Mouse (Mus musculus): ENCODE results near the gene Fcgr4. TPM values are rescaled to one million over a fixed set of nuclear protein-coding genes. Genes with fewer than 3 reads are reported as not detected.

Fcgr4 gene
- polyA plus RNA-seq, 1 experiment from 2014 or later = 0.56 TPM

DNA sequence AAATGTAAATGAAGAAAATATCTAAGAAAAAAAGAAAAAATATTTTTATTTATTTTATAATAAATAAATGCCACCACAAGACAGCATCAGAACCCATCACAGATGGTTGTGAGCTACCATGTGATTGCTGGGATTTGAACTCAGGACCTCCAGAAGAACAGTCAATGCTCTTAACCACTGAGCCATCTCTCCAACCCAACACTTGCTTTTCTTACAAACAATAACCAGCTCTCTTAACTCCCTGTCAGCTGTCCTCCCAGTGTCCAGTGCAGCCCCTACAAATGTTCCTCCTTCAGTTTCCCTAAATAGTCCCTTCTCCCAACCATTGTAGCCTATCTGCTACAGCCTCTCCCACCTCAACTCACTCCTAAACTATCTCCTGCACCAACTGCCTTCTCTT is 18.9 kb upstream of the Fcgr4 start:
- H3K27ac ChIP-seq = no peak overlapping the region
- no peaks in the 10 kb centered on the region for H3K27me3 ChIP-seq (ENCODE audit: control insufficient read depth, insufficient read depth, low read length)
- H3K36me3 ChIP-seq (replicated peaks; ENCODE audit: control insufficient read depth, insufficient read depth) = no peaks in the 10 kb centered on the region
- H3K4me1 ChIP-seq (replicated peaks; ENCODE audit: control insufficient read depth, insufficient read depth, low read length) = no peaks in the 10 kb centered on the region
- no peak overlapping the region for H3K4me2 ChIP-seq (replicated peaks)
- ATAC-seq (ENCODE audit: low FRiP score) (no peak), DNase-seq (ENCODE audit: low spot score) (no peak)
- no peaks in the 10 kb centered on the region for H3K9me3 ChIP-seq (ENCODE audit: control insufficient read depth, low read length)
- no peak overlapping the region for H3K9ac ChIP-seq
- H3K4me3 ChIP-seq (replicated peaks; ENCODE audit: low read length) = no peak overlapping the region

DNA sequence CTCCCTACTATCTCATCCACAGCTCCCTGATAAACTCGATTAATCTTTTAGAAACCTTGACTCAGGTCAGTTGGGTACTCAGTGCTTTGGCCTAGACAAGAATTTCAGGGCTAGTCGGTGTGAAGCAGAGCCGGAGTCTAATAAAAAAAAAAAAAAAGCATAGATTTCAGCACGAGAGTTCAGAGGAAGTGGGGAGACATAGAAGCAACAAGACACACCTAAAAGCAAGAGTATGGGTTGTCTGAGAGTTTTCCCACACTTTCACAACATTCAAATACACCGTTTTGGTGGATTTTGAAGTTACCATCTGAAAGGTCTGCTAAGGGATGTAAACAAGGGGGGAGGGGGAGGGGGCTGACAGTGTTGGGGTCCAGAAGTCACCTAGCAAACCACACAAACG is 13.6 kb upstream of the Fcgr4 start:
- Histone ChIP-seq H3K4me2 (replicated peaks) (no peak overlapping the region), H3K27ac (no peak overlapping the region), H3K36me3 (replicated peaks; ENCODE audit: control insufficient read depth, insufficient read depth) (no peaks in the 10 kb centered on the region), H3K9me3 (ENCODE audit: control insufficient read depth, low read length) (no peaks in the 10 kb centered on the region), H3K27me3 (ENCODE audit: control insufficient read depth, insufficient read depth, low read length) (no peaks in the 10 kb centered on the region), H3K4me1 (replicated peaks; ENCODE audit: control insufficient read depth, insufficient read depth, low read length) (no peaks in the 10 kb centered on the region), H3K4me3 (replicated peaks; ENCODE audit: low read length) (no peak overlapping the region), H3K9ac (no peak overlapping the region)
- WGBS = 77% methylated on average over 6 of the region's 6 CpGs
- ATAC-seq (ENCODE audit: low FRiP score) (no peak), DNase-seq (ENCODE audit: low spot score) (no peak)

DNA sequence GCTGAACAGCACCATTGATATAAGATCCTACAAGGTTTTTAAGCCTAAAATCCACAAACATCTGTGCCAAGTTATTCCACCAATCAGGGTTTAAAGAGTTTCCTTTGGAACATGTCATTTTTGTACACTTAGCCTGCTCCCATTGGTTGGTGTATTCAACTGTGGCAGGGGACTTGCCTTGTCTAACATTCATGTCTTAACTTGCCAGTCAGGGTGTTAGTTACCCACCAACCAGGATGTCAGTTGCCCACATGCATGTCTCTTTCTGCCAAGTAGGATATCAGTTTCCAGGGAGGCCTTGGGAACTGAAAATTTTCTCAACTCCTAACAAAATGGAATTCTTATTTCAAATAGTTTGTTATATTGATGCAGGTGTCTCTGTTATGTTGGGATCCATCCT is 13.1 kb upstream of the Fcgr4 start:
- H3K4me3 ChIP-seq (replicated peaks; ENCODE audit: low read length) = no peak overlapping the region
- no peak for DNase-seq (ENCODE audit: low spot score)
- H3K27me3 ChIP-seq (ENCODE audit: control insufficient read depth, insufficient read depth, low read length) = no peaks in the 10 kb centered on the region
- H3K36me3 ChIP-seq (replicated peaks; ENCODE audit: control insufficient read depth, insufficient read depth) = no peaks in the 10 kb centered on the region
- H3K27ac ChIP-seq = no peak overlapping the region
- no peak overlapping the region for H3K4me2 ChIP-seq (replicated peaks)
- no peaks in the 10 kb centered on the region for H3K9me3 ChIP-seq (ENCODE audit: control insufficient read depth, low read length)
- ATAC-seq (ENCODE audit: low FRiP score) = no peak
- H3K9ac ChIP-seq = no peak overlapping the region
- H3K4me1 ChIP-seq (replicated peaks; ENCODE audit: control insufficient read depth, insufficient read depth, low read length) = no peaks in the 10 kb centered on the region

DNA sequence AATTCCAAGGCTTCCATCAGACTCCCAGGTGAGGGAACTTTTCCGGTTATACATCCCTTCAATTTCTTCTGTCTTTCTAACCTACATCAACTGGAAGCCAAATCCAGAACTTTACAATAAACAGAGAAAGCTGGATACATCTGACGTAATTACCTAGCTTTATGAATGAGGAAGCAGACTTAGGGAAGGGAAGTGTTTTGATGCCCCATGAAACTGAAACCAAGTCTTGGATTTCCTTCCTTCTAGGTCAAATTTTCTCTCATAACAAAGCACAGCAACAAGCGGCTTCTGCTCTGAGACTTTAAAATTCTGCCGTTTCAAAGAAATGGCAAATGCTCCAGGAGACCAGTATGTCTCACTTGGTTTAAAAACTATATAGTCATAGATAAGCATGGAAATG is 12.4 kb upstream of the Fcgr4 start:
- Histone ChIP-seq H3K9ac (no peak overlapping the region), H3K4me1 (replicated peaks; ENCODE audit: control insufficient read depth, insufficient read depth, low read length) (no peaks in the 10 kb centered on the region), H3K4me2 (replicated peaks) (no peak overlapping the region), H3K27ac (no peak overlapping the region), H3K4me3 (replicated peaks; ENCODE audit: low read length) (no peak overlapping the region), H3K27me3 (ENCODE audit: control insufficient read depth, insufficient read depth, low read length) (no peaks in the 10 kb centered on the region), H3K9me3 (ENCODE audit: control insufficient read depth, low read length) (no peaks in the 10 kb centered on the region), H3K36me3 (replicated peaks; ENCODE audit: control insufficient read depth, insufficient read depth) (no peaks in the 10 kb centered on the region)
- no peak for ATAC-seq (ENCODE audit: low FRiP score)
- 93% methylated on average over 4 of the region's 4 CpGs for WGBS
- no peak for DNase-seq (ENCODE audit: low spot score)

DNA sequence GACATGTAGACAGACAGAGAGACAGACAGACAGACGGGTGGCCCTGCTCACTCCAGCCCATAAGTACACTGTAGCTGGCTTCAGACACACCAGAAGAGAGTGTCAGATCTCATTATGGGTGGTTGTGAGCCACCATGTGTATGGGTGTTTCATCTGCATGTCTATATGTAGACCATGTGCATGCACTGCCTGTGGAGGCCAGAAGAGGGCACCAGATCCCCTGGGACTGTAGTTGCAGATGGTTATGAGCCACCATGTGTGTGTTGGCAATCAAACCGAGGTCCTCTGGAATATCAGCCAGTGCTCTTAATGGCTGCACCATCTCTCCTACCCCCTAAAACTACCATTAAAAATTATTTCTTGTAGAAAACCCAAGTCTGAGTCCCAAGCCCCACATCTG is 11.8 kb upstream of the Fcgr4 start:
- Histone ChIP-seq H3K9ac (no peak overlapping the region), H3K4me1 (replicated peaks; ENCODE audit: control insufficient read depth, insufficient read depth, low read length) (no peaks in the 10 kb centered on the region), H3K27ac (no peak overlapping the region), H3K9me3 (ENCODE audit: control insufficient read depth, low read length) (no peaks in the 10 kb centered on the region), H3K27me3 (ENCODE audit: control insufficient read depth, insufficient read depth, low read length) (no peaks in the 10 kb centered on the region), H3K4me3 (replicated peaks; ENCODE audit: low read length) (no peak overlapping the region), H3K4me2 (replicated peaks) (no peak overlapping the region), H3K36me3 (replicated peaks; ENCODE audit: control insufficient read depth, insufficient read depth) (no peaks in the 10 kb centered on the region)
- ATAC-seq (ENCODE audit: low FRiP score) (no peak), DNase-seq (ENCODE audit: low spot score) (no peak)
- WGBS = 85% methylated on average over 2 of the region's 2 CpGs

DNA sequence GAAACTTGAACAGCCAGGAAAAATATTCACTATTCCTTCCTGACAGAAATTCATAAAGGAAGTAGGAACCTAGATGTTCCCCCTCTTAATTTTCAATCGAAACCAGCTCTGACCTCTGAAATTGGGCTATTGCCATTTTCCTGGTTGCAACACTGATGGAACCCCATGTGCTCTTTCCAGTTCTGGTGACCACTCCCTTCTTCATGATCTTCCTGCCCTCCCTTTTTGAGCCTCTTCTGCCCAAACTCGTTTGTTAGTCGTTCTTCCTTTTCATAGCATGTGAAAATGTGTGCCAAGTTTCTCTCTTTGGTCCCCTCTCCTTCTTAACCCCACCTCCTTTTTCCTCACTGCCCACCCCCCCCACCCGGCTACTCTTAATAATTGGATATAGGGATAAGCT is 7.0 kb upstream of the Fcgr4 start:
- Histone ChIP-seq H3K27ac (no peak overlapping the region), H3K4me2 (replicated peaks) (no peak overlapping the region), H3K9me3 (ENCODE audit: control insufficient read depth, low read length) (no peaks in the 10 kb centered on the region), H3K4me3 (replicated peaks; ENCODE audit: low read length) (no peak overlapping the region), H3K4me1 (replicated peaks; ENCODE audit: control insufficient read depth, insufficient read depth, low read length) (no peaks in the 10 kb centered on the region), H3K9ac (no peak overlapping the region), H3K36me3 (replicated peaks; ENCODE audit: control insufficient read depth, insufficient read depth) (no peaks in the 10 kb centered on the region), H3K27me3 (ENCODE audit: control insufficient read depth, insufficient read depth, low read length) (no peaks in the 10 kb centered on the region)
- DNase-seq (ENCODE audit: low spot score) (no peak), ATAC-seq (ENCODE audit: low FRiP score) (no peak)
- 85% methylated on average over 4 of the region's 4 CpGs for WGBS

DNA sequence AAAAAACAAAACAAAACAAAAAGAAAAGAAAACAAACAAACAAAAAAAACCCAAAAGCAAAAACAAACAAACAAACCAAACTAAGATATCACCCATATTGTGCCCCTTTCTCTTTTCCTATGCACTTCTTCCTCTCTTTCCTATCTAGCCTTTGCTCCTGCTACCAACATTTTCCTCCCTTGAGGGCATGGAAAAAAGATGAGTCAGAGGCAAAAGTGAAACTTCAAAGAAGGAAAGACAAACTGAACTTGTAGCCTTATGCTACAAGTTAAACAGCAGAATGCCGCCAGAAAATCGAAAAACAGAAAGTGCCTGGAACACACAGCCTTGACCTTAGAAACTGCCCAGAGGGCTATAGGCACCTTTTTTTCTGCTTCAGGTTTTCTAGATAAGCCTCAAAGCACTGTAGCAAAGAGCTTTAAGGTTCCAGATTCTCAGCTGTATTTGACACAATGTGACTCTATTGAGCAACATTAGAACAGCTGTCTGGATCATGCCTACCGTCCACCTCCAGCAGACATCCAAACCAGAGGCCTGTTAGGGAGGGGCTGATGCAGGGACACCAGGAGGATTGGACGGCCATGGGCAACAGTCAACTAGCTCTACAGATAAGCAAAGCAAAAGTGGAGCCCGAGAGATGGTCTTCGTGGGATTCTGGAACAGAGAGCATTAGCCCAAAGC is 1.9 kb upstream of the Fcgr4 start:
- 86% methylated on average over 6 of the region's 6 CpGs for WGBS
- Histone ChIP-seq H3K36me3 (replicated peaks; ENCODE audit: control insufficient read depth, insufficient read depth) (no peaks in the 10 kb centered on the region), H3K9me3 (ENCODE audit: control insufficient read depth, low read length) (no peaks in the 10 kb centered on the region), H3K27ac (no peak overlapping the region), H3K27me3 (ENCODE audit: control insufficient read depth, insufficient read depth, low read length) (no peaks in the 10 kb centered on the region), H3K4me3 (replicated peaks; ENCODE audit: low read length) (no peak overlapping the region), H3K9ac (no peak overlapping the region), H3K4me2 (replicated peaks) (no peak overlapping the region), H3K4me1 (replicated peaks; ENCODE audit: control insufficient read depth, insufficient read depth, low read length) (no peaks in the 10 kb centered on the region)
- ATAC-seq (ENCODE audit: low FRiP score) (no peak), DNase-seq (ENCODE audit: low spot score) (no peak)

DNA sequence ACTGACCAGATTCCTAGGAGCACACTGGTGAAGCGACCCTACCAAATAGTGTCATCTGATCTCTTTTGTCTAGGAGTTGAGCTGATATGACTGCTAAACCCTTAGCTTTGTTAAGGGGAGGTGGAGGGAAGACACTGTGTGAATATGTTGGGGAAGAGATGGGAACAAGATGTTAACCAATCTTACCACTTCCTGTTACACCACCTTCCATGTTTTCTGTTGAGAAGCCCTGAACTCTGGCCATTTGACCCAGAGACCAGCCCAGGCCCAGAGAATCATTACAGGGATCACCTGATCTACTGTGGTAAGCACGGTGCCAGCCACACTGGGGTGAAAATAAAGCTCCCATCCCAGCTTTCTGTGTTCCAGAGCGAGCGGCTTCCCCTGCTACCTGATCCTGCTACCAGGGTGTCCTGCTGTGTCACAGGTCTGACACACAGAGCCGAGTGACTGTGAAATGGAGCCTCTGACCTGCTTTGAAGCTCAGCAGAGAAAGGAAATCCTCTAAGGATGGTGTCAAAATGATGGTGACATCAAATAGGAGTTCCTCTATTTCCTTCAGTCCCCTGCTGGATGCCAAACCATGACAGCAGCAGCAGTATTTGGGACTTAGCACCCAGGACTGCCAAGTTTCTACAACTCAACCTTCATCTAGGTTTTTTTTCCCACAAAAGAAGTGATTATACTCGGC is 1.1 kb upstream of the Fcgr4 start:
- H3K4me2 ChIP-seq (replicated peaks) = no peak overlapping the region
- ATAC-seq (ENCODE audit: low FRiP score) = no peak
- H3K4me1 ChIP-seq (replicated peaks; ENCODE audit: control insufficient read depth, insufficient read depth, low read length) = no peaks in the 10 kb centered on the region
- H3K9me3 ChIP-seq (ENCODE audit: control insufficient read depth, low read length) = no peaks in the 10 kb centered on the region
- no peak overlapping the region for H3K27ac ChIP-seq
- H3K9ac ChIP-seq = no peak overlapping the region
- WGBS = 60% methylated on average over 6 of the region's 6 CpGs
- H3K36me3 ChIP-seq (replicated peaks; ENCODE audit: control insufficient read depth, insufficient read depth) = no peaks in the 10 kb centered on the region
- H3K27me3 ChIP-seq (ENCODE audit: control insufficient read depth, insufficient read depth, low read length) = no peaks in the 10 kb centered on the region
- no peak for DNase-seq (ENCODE audit: low spot score)
- no peak overlapping the region for H3K4me3 ChIP-seq (replicated peaks; ENCODE audit: low read length)

DNA sequence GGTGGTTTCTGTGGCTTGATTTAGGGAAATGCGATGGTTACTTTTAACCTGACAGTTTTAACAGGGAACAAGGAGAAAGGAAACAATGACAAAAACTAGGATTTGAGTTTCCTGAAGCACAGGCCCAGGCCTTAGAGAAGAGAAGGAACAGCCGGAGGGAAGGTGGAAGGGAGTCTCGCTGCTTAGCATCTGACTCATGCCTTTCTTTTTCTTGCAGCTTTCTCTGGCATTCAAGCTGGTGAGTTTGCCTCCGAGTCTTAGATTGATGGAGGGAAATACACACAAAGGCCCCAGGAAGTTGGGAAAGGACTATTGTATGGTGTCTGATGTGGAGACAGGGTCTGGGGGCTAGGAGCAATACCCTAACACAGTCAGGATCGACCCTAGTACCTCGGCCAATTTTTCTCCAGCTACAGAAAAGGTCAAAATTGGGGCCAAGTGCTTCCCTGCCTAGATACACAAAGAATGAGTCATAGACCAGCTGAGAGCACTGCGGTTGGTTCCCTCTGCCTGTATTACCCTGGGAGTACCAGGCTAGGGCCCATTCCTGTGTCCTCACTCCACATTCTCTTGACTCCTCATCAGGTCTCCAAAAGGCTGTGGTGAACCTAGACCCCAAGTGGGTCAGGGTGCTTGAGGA is 711 bp downstream of the Fcgr4 start:
- WGBS = 78% methylated on average over 7 of the region's 7 CpGs
- Histone ChIP-seq H3K4me2 (replicated peaks) (no peak overlapping the region), H3K9ac (no peak overlapping the region), H3K27me3 (ENCODE audit: control insufficient read depth, insufficient read depth, low read length) (no peaks in the 10 kb centered on the region), H3K4me1 (replicated peaks; ENCODE audit: control insufficient read depth, insufficient read depth, low read length) (no peaks in the 10 kb centered on the region), H3K27ac (no peak overlapping the region), H3K36me3 (replicated peaks; ENCODE audit: control insufficient read depth, insufficient read depth) (no peaks in the 10 kb centered on the region), H3K4me3 (replicated peaks; ENCODE audit: low read length) (no peak overlapping the region), H3K9me3 (ENCODE audit: control insufficient read depth, low read length) (no peaks in the 10 kb centered on the region)
- DNase-seq (ENCODE audit: low spot score) (no peak), ATAC-seq (ENCODE audit: low FRiP score) (no peak)
